Mouse (Mus musculus) C2C12 (cell line): ENCODE results near the gene Prkag3. TPM values are rescaled to one million over a fixed set of nuclear protein-coding genes. Genes with fewer than 3 reads are reported as not detected.
A peak's percentile ranks its signal among the peaks of the same experiment; 100 is the strongest.

Experiments used
- H3K27me3 ChIP-seq: one replicate; pipeline ENCODE4 v1.6.1; 2011; ENCODE audit not compliant: control insufficient read depth, insufficient read depth, insufficient read length
- H3K36me3 ChIP-seq: one replicate; pipeline ENCODE4 v1.6.1; 2011; ENCODE audit not compliant: control insufficient read depth, insufficient read depth
- H3K4me3 ChIP-seq: one replicate; pipeline ENCODE4 v1.5.1; 2011; ENCODE audit warnings: mild to moderate bottlenecking, control low read depth; ENCODE audit not compliant: poor library complexity, insufficient read depth, severe bottlenecking
- H3K79me2 ChIP-seq: one replicate; pipeline ENCODE4 v1.6.1; 2011; ENCODE audit not compliant: control insufficient read depth, insufficient read depth
- H3K79me3 ChIP-seq: one replicate; pipeline ENCODE4 v1.6.1; 2011; ENCODE audit warnings: low read depth, control low read depth
- H3ac ChIP-seq: one replicate; pipeline ENCODE3; 2011; ENCODE audit warnings: low read depth; ENCODE audit not compliant: control insufficient read depth, insufficient read length
- CEBPB ChIP-seq: IDR thresholded peaks from one replicate; pipeline ENCODE4 v1.6.1; 2011; ENCODE audit warnings: low read depth, mild to moderate bottlenecking, control low read depth, moderate library complexity
- CTCF ChIP-seq: IDR thresholded peaks from one replicate; pipeline ENCODE4 v1.5.1; 2011; ENCODE audit not compliant: control insufficient read depth, insufficient read depth, insufficient read length
- FOSL1 ChIP-seq: IDR thresholded peaks from one replicate; pipeline ENCODE4 v1.8.0; 2011; ENCODE audit warnings: mild to moderate bottlenecking, low read length; ENCODE audit not compliant: poor library complexity, insufficient read depth, severe bottlenecking
- MAX ChIP-seq: IDR thresholded peaks from one replicate; pipeline ENCODE4 v1.6.1; 2011; ENCODE audit warnings: mild to moderate bottlenecking, control low read depth
- MYOD1 ChIP-seq: IDR thresholded peaks from one replicate; pipeline ENCODE4 v1.6.1; 2011; ENCODE audit warnings: low read depth; ENCODE audit not compliant: control insufficient read depth, insufficient read length
- MYOG ChIP-seq: IDR thresholded peaks from one replicate; pipeline ENCODE4 v1.6.1; 2011; ENCODE audit not compliant: control insufficient read depth, insufficient read length; ENCODE audit errors: extremely low read depth
- USF1 ChIP-seq: IDR thresholded peaks from one replicate; pipeline ENCODE4 v1.6.1; 2011; ENCODE audit warnings: low read depth, mild to moderate bottlenecking, control low read depth, moderate library complexity
- polyA plus RNA-seq: library from polyadenylated mRNA; unstranded; fragments of >200 nt; fragmentation: generic; extraction: Trizol; gene quantifications from one replicate; pipeline ENCODE4 v1.2.1, GENCODE M21; 2012; ENCODE audit warnings: missing spikeins

Gene Prkag3
- polyA plus RNA-seq, 1 experiment, result 0.66 TPM

- TF ChIP-seq FOSL1 (no peak), USF1 (no peak), CEBPB (no peak)
- Histone ChIP-seq H3ac (no peak overlapping the region), H3K4me3 (no peak overlapping the region), H3K79me3 (no peaks in the 10 kb centered on the region), H3K36me3 (no peaks in the 10 kb centered on the region), H3K27me3 (peaks cover 16% of the 10 kb centered on the region), H3K79me2 (no peaks in the 10 kb centered on the region)
Observed at GRCm38 (mm10) chr1:74770727-74771466, 21.9 kb upstream of the Prkag3 start.

- Histone ChIP-seq H3ac (no peak overlapping the region), H3K79me3 (no peaks in the 10 kb centered on the region), H3K27me3 (peaks cover 4% of the 10 kb centered on the region), H3K4me3 (no peak overlapping the region), H3K79me2 (no peaks in the 10 kb centered on the region), H3K36me3 (no peaks in the 10 kb centered on the region)
- TF ChIP-seq USF1, result no peak
- no peak for TF ChIP-seq MYOG
- TF ChIP-seq CTCF, result peak; percentile 34
Observed at GRCm38 (mm10) chr1:74763081-74763480, 14.1 kb upstream of the Prkag3 start.

GRCm38 (mm10) chr1:74759773-74760172, 10.8 kb upstream of the Prkag3 start:
- Histone ChIP-seq H3K79me2 (no peaks in the 10 kb centered on the region), H3K27me3 (peaks cover 4% of the 10 kb centered on the region), H3ac (no peak overlapping the region), H3K79me3 (no peaks in the 10 kb centered on the region), H3K36me3 (no peaks in the 10 kb centered on the region), H3K4me3 (no peak overlapping the region)
- TF ChIP-seq FOSL1, result no peak
- TF ChIP-seq CEBPB, result no peak
- TF ChIP-seq MYOG, result no peak
- TF ChIP-seq CTCF, result peak; percentile 33
- TF ChIP-seq USF1, result no peak

GRCm38 (mm10) chr1:74754175-74754785, 5.3 kb upstream of the Prkag3 start:
- no peak overlapping the region for H3ac ChIP-seq
- H3K4me3 ChIP-seq, result no peak overlapping the region
- TF ChIP-seq CTCF (no peak), FOSL1 (no peak), MAX (no peak), USF1 (no peak), CEBPB (no peak), MYOD1 (no peak)
- H3K79me3 ChIP-seq, result no peaks in the 10 kb centered on the region
- no peaks in the 10 kb centered on the region for H3K79me2 ChIP-seq
- no peaks in the 10 kb centered on the region for H3K27me3 ChIP-seq
- H3K36me3 ChIP-seq, result no peaks in the 10 kb centered on the region

- no peaks in the 10 kb centered on the region for H3K36me3 ChIP-seq
- H3K79me2 ChIP-seq, result no peaks in the 10 kb centered on the region
- TF ChIP-seq MYOG (no peak), CEBPB (no peak), MYOD1 (no peak), FOSL1 (no peak), MAX (no peak), CTCF (no peak)
- no peak overlapping the region for H3ac ChIP-seq
- H3K27me3 ChIP-seq, result no peaks in the 10 kb centered on the region
- no peak overlapping the region for H3K4me3 ChIP-seq
- H3K79me3 ChIP-seq, result no peaks in the 10 kb centered on the region
Observed at GRCm38 (mm10) chr1:74753266-74753974, 4.4 kb upstream of the Prkag3 start.

GRCm38 (mm10) chr1:74752833-74753232, 3.8 kb upstream of the Prkag3 start:
- TF ChIP-seq MYOG (no peak), MYOD1 (no peak), MAX (no peak), USF1 (peak; percentile 17)
- Histone ChIP-seq H3K36me3 (no peaks in the 10 kb centered on the region), H3K79me3 (no peaks in the 10 kb centered on the region), H3K4me3 (no peak overlapping the region), H3ac (no peak overlapping the region), H3K79me2 (no peaks in the 10 kb centered on the region), H3K27me3 (no peaks in the 10 kb centered on the region)
